In the genomic region with DNA sequence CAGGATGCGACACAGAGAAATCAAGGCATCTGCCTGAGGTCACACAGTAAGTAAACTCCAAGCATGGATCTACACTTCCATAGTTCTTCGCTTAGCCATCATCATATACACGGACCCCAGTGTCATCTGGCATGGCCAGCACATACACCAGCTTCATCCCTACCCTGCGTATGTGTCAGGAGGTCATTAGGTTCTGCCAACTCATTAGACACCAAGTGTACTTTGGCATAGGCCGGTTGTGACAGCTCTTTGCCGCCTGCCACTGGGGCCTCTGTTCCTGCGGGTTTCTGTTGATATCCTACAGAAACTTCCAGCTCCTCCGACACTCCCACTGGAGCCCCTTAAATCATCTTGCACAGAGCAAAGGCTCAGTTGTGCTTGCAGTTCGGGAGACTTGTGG, we compare ENCODE assay signal across 33 mouse cellular contexts.
"Had no signal": no experiment of that assay in that cellular context is flagged by ENCODE, and none has a peak within 500 bp of the region (broad histone marks: within the 10 kb centered on the region; RNA-seq: fewer than 3 reads in every experiment).

No protein-coding gene starts in this region.

- H3K9ac ChIP-seq: heart, embryonic 12.5 days; heart, embryonic 13.5 days; heart, embryonic 15.5 days; hindbrain, embryonic 12.5 days; hindbrain, embryonic 13.5 days; hindbrain, embryonic 14.5 days; hindbrain, embryonic 15.5 days; intestine, embryonic 15.5 days; kidney, embryonic 15.5 days had no signal

- H3K9me3 ChIP-seq: heart, embryonic 10.5 days; heart, embryonic 12.5 days; heart, embryonic 13.5 days; heart, embryonic 15.5 days; hindbrain, embryonic 10.5 days; hindbrain, embryonic 12.5 days; hindbrain, embryonic 13.5 days; hindbrain, embryonic 15.5 days; intestine, embryonic 15.5 days; kidney, embryonic 15.5 days had no signal

- ATAC-seq: hindbrain, embryonic 16.5 days; hindbrain, postnatal 0 days; inflammation-experienced regulatory T-cells, adult 6 months had no signal

- H3K27me3 ChIP-seq: intestine, embryonic 15.5 days had no signal

- DNase-seq: heart, postnatal 10 days; heart, postnatal 14 days; heart, postnatal 36 days; heart, postnatal 4 days; kidney, adult 11 months; kidney, adult 18-20 months; kidney, adult 2 months; kidney, adult 8-10 months; kidney, adult 9 months; kidney, postnatal 10 days; kidney, postnatal 14 days; kidney, postnatal 25 days; kidney, postnatal 36 days; kidney, postnatal 4 days; layer of hippocampus, adult 9-11 months; layer of hippocampus, postnatal 36 days had no signal

- H3K4me2 ChIP-seq: heart, embryonic 11.5 days; heart, embryonic 12.5 days; heart, embryonic 13.5 days; heart, embryonic 15.5 days; hindbrain, embryonic 12.5 days; hindbrain, embryonic 13.5 days; hindbrain, embryonic 14.5 days; hindbrain, embryonic 15.5 days; intestine, embryonic 15.5 days; kidney, embryonic 15.5 days had no signal

- H3K36me3 ChIP-seq: heart, embryonic 10.5 days; heart, embryonic 12.5 days; heart, embryonic 13.5 days; heart, embryonic 15.5 days; hindbrain, embryonic 10.5 days; hindbrain, embryonic 12.5 days; hindbrain, embryonic 13.5 days; hindbrain, embryonic 15.5 days; intestine, embryonic 15.5 days; kidney, embryonic 15.5 days had no signal

- H3K4me3 ChIP-seq: heart, embryonic 10.5 days; heart, embryonic 12.5 days; heart, embryonic 13.5 days; heart, embryonic 15.5 days; hindbrain, embryonic 10.5 days; hindbrain, embryonic 12.5 days; hindbrain, embryonic 13.5 days; hindbrain, embryonic 15.5 days; intestine, embryonic 15.5 days; kidney, embryonic 15.5 days; layer of hippocampus, adult 2 months had no signal

- H3K27ac ChIP-seq: heart, embryonic 10.5 days; heart, embryonic 13.5 days; heart, embryonic 15.5 days; hindbrain, embryonic 12.5 days; hindbrain, embryonic 13.5 days; hindbrain, embryonic 14.5 days; hindbrain, embryonic 15.5 days; hindbrain, postnatal 0 days; intestine, embryonic 15.5 days; kidney, embryonic 15.5 days; kidney, postnatal 0 days; layer of hippocampus, adult 2 months had no signal
